Mouse (Mus musculus): ENCODE results near the gene Phldb1. TPM values are rescaled to one million over a fixed set of nuclear protein-coding genes. Genes with fewer than 3 reads are reported as not detected.

Phldb1 gene
- polyA plus RNA-seq, 1 experiment, result 12.3 TPM

DNA sequence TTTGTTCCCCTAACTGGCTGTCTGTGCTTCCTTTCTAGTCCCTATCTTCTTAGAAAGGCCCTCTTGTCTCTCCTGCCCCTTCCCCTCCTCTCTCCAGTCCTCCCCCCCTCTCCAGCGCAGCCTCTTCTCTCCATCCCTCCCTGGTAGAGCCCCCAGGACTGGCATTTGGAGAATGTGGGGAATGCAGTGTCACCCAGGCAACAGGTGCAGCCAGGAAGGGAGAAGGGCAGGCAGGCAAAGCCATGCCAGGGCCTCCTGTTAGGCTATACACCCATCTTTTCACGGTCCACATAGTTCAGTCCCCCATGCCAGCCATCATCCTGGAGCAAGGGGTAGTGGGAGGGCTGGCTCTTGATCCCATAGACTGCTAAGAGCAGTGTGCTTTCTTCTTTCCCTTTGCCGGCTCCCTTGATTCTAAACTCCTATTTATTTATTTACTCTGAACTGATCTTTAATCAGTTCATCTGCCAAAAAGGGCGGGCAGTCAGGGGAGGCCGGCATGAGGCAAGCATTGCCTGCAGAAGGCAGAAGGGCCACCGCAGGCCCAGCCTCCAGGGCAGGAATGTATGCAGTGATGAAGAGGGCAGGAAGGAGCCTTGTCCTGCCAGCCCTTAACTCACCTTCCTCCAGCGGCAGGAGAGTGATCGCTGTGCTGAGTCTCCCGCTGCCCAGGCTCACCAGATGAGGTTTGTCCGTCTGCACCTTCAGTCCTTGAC lies 8.4 kb downstream of the Phldb1 start:
- no peak for TF ChIP-seq POLR2A (IDR thresholded peaks at IDR 0.05; ENCODE audit: low read depth, low read length)
- no peak for TF ChIP-seq CTCF (IDR thresholded peaks at IDR 0.05; ENCODE audit: extremely low read depth, insufficient read depth, insufficient read length, insufficient replicate concordance)
- WGBS, result 86% methylated on average over 10 of the region's 10 CpGs
- Histone ChIP-seq H3K27me3 (ENCODE audit: control insufficient read depth, insufficient read depth, low read length) (no peaks in the 10 kb centered on the region), H3K27ac (ENCODE audit: insufficient read depth, low read length) (no peak overlapping the region), H3K4me3 (ENCODE audit: extremely low read depth, insufficient read depth, insufficient read length) (no peak overlapping the region), H3K4me1 (ENCODE audit: control insufficient read depth, insufficient read depth, insufficient read length) (peaks cover 2% of the 10 kb centered on the region; the same call in 1 of the 2 replicates), H3K36me3 (ENCODE audit: control insufficient read depth, insufficient read depth, low read length) (no peaks in the 10 kb centered on the region)
- no peak for DNase-seq (ENCODE audit: low read depth in 1 of 2, low spot score in 2 of 2)

- TF ChIP-seq POLR2A (IDR thresholded peaks at IDR 0.05; ENCODE audit: low read depth, low read length), result no peak
- H3K27ac ChIP-seq (ENCODE audit: insufficient read depth, low read length), result no peak overlapping the region
- no peak overlapping the region for H3K4me3 ChIP-seq (ENCODE audit: extremely low read depth, insufficient read depth, insufficient read length)
- H3K36me3 ChIP-seq (ENCODE audit: control insufficient read depth, insufficient read depth, low read length), result no peaks in the 10 kb centered on the region
- no peak for DNase-seq (ENCODE audit: low read depth in 1 of 2, low spot score in 2 of 2)
- no peaks in the 10 kb centered on the region for H3K27me3 ChIP-seq (ENCODE audit: control insufficient read depth, insufficient read depth, low read length)
- WGBS, result 81% methylated on average over 2 of the region's 2 CpGs
- H3K4me1 ChIP-seq (ENCODE audit: control insufficient read depth, insufficient read depth, insufficient read length), result peaks cover 10% of the 10 kb centered on the region
Observed at GRCm38 (mm10) chr9:44724665-44725064, 10.3 kb downstream of the Phldb1 start.

GRCm38 (mm10) chr9:44724223-44724622 lies 10.8 kb downstream of the Phldb1 start:
- Histone ChIP-seq H3K4me3 (ENCODE audit: extremely low read depth, insufficient read depth, insufficient read length) (no peak overlapping the region), H3K27me3 (ENCODE audit: control insufficient read depth, insufficient read depth, low read length) (no peaks in the 10 kb centered on the region), H3K27ac (ENCODE audit: insufficient read depth, low read length) (no peak overlapping the region), H3K4me1 (ENCODE audit: control insufficient read depth, insufficient read depth, insufficient read length) (peaks cover 10% of the 10 kb centered on the region), H3K36me3 (ENCODE audit: control insufficient read depth, insufficient read depth, low read length) (no peaks in the 10 kb centered on the region)
- WGBS, result 87% methylated on average over 6 of the region's 6 CpGs
- TF ChIP-seq POLR2A (IDR thresholded peaks at IDR 0.05; ENCODE audit: low read depth, low read length) (no peak), CTCF (IDR thresholded peaks at IDR 0.05; ENCODE audit: extremely low read depth, insufficient read depth, insufficient read length, insufficient replicate concordance) (no peak)
- DNase-seq (ENCODE audit: low read depth in 1 of 2, low spot score in 2 of 2), result no peak

GRCm38 (mm10) chr9:44723521-44724041 lies 11.4 kb downstream of the Phldb1 start:
- 65% methylated on average over 11 of the region's 11 CpGs for WGBS
- TF ChIP-seq POLR2A (IDR thresholded peaks at IDR 0.05; ENCODE audit: low read depth, low read length) (no peak), CTCF (IDR thresholded peaks at IDR 0.05; ENCODE audit: extremely low read depth, insufficient read depth, insufficient read length, insufficient replicate concordance) (no peak)
- Histone ChIP-seq H3K4me1 (ENCODE audit: control insufficient read depth, insufficient read depth, insufficient read length) (peaks cover 10% of the 10 kb centered on the region), H3K27ac (ENCODE audit: insufficient read depth, low read length) (no peak overlapping the region), H3K4me3 (ENCODE audit: extremely low read depth, insufficient read depth, insufficient read length) (no peak overlapping the region), H3K36me3 (ENCODE audit: control insufficient read depth, insufficient read depth, low read length) (no peaks in the 10 kb centered on the region), H3K27me3 (ENCODE audit: control insufficient read depth, insufficient read depth, low read length) (no peaks in the 10 kb centered on the region)
- DNase-seq (ENCODE audit: low read depth in 1 of 2, low spot score in 2 of 2), result no peak

- H3K36me3 ChIP-seq (ENCODE audit: control insufficient read depth, insufficient read depth, low read length), result no peaks in the 10 kb centered on the region
- no peak for DNase-seq (ENCODE audit: low read depth in 1 of 2, low spot score in 2 of 2)
- H3K27me3 ChIP-seq (ENCODE audit: control insufficient read depth, insufficient read depth, low read length), result no peaks in the 10 kb centered on the region
- no peak overlapping the region for H3K27ac ChIP-seq (ENCODE audit: insufficient read depth, low read length)
- no peak overlapping the region for H3K4me3 ChIP-seq (ENCODE audit: extremely low read depth, insufficient read depth, insufficient read length)
- H3K4me1 ChIP-seq (ENCODE audit: control insufficient read depth, insufficient read depth, insufficient read length), result peaks cover 10% of the 10 kb centered on the region
- WGBS, result 28% methylated on average over 7 of the region's 7 CpGs
- TF ChIP-seq CTCF (IDR thresholded peaks at IDR 0.05; ENCODE audit: extremely low read depth, insufficient read depth, insufficient read length, insufficient replicate concordance), result no peak
- no peak for TF ChIP-seq POLR2A (IDR thresholded peaks at IDR 0.05; ENCODE audit: low read depth, low read length)
Observed at GRCm38 (mm10) chr9:44723008-44723407, 12.0 kb downstream of the Phldb1 start.

DNA sequence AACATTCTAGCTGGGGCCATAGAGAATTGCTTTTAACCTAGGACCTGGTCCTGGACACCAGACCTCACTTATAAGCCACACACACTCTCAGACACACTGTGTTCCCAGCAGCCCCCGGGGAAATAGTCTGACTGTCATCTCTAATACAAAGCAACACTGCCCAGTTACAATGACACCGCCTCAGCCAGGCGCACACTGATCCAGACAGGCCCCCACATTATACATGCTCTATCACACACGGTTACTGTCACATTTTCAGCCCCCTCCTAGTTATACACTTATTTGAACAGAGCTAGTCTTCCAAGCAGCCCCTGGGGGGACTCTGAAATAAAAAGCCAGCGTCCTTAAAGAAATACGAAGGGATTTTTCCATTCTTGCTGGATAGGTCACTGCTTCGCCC lies 12.4 kb downstream of the Phldb1 start:
- Histone ChIP-seq H3K4me3 (ENCODE audit: extremely low read depth, insufficient read depth, insufficient read length) (no peak overlapping the region), H3K27me3 (ENCODE audit: control insufficient read depth, insufficient read depth, low read length) (no peaks in the 10 kb centered on the region), H3K27ac (ENCODE audit: insufficient read depth, low read length) (no peak overlapping the region), H3K36me3 (ENCODE audit: control insufficient read depth, insufficient read depth, low read length) (no peaks in the 10 kb centered on the region), H3K4me1 (ENCODE audit: control insufficient read depth, insufficient read depth, insufficient read length) (peaks cover 10% of the 10 kb centered on the region)
- TF ChIP-seq CTCF (IDR thresholded peaks at IDR 0.05; ENCODE audit: extremely low read depth, insufficient read depth, insufficient read length, insufficient replicate concordance), result no peak
- no peak for TF ChIP-seq POLR2A (IDR thresholded peaks at IDR 0.05; ENCODE audit: low read depth, low read length)
- WGBS, result 66% methylated on average over 7 of the region's 7 CpGs
- no peak for DNase-seq (ENCODE audit: low read depth in 1 of 2, low spot score in 2 of 2)

DNA sequence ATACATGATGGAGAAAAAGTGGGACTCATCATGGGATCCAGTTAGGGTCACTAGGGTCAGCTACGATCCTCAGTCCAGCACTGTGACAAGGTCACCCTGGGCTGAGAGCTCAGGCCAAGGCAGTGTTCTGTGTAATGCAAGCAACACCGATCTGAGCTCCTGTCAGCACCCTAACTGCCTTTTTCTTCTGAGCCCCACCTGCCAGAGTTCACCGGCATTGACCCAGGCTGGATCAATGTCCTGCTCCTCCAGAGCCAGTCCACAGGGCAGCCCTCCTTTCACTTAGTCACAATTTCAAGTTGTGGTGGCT lies 13.2 kb downstream of the Phldb1 start:
- no peaks in the 10 kb centered on the region for H3K36me3 ChIP-seq (ENCODE audit: control insufficient read depth, insufficient read depth, low read length)
- WGBS, result 84% methylated on average over 3 of the region's 3 CpGs
- no peaks in the 10 kb centered on the region for H3K27me3 ChIP-seq (ENCODE audit: control insufficient read depth, insufficient read depth, low read length)
- no peak overlapping the region for H3K4me3 ChIP-seq (ENCODE audit: extremely low read depth, insufficient read depth, insufficient read length)
- H3K27ac ChIP-seq (ENCODE audit: insufficient read depth, low read length), result no peak overlapping the region
- peaks cover 10% of the 10 kb centered on the region for H3K4me1 ChIP-seq (ENCODE audit: control insufficient read depth, insufficient read depth, insufficient read length)
- TF ChIP-seq POLR2A (IDR thresholded peaks at IDR 0.05; ENCODE audit: low read depth, low read length) (no peak), CTCF (IDR thresholded peaks at IDR 0.05; ENCODE audit: extremely low read depth, insufficient read depth, insufficient read length, insufficient replicate concordance) (no peak)
- no peak for DNase-seq (ENCODE audit: low read depth in 1 of 2, low spot score in 2 of 2)
